Mouse (Mus musculus) lung, embryonic 16.5 days (tissue): ENCODE data around the gene Ttc7. TPM values are rescaled to one million over a fixed set of nuclear protein-coding genes. Genes with fewer than 3 reads are reported as not detected.

Experiments used
- ATAC-seq: fragments of 200-750 bp; cut with Nextera tagmentation; 2 replicates; pipeline ENCODE4 v1.8.0; 2017; ENCODE audit warnings: low read depth, mild to moderate bottlenecking, moderate library complexity
- H3K27ac ChIP-seq: fragments of 300-500 bp; sonication (generic); 2 replicates; pipeline ENCODE4 v1.5.1; 2014; ENCODE audit warnings: mild to moderate bottlenecking, control low read depth, low read length
- H3K27me3 ChIP-seq: fragments of 300-500 bp; sonication (generic); 2 replicates; pipeline ENCODE4 v1.6.1; 2014; ENCODE audit warnings: low read depth, low read length, mixed read lengths; ENCODE audit not compliant: control insufficient read depth, insufficient read depth
- H3K36me3 ChIP-seq: fragments of 300-500 bp; sonication (generic); 2 replicates; pipeline ENCODE4 v1.6.1; 2014; ENCODE audit warnings: low read length; ENCODE audit not compliant: control insufficient read depth, insufficient read depth
- H3K4me1 ChIP-seq: fragments of 300-500 bp; sonication (generic); replicated peaks from 2 replicates; pipeline ENCODE4 v1.6.1; 2014; ENCODE audit warnings: low read length, mixed read lengths; ENCODE audit not compliant: control insufficient read depth, insufficient read depth
- H3K4me2 ChIP-seq: fragments of 300-500 bp; sonication (generic); 2 replicates; pipeline ENCODE4 v1.6.1; 2014; ENCODE audit warnings: low read depth, low read length, control low read depth
- H3K4me3 ChIP-seq: fragments of 300-500 bp; sonication (generic); 2 replicates; pipeline ENCODE4 v1.5.1; 2014; ENCODE audit warnings: mild to moderate bottlenecking, low read length, control low read depth
- H3K9ac ChIP-seq: fragments of 300-500 bp; sonication (generic); 2 replicates; pipeline ENCODE4 v1.6.1; 2014; ENCODE audit warnings: low read length, control low read depth
- H3K9me3 ChIP-seq: fragments of 300-500 bp; sonication (generic); 2 replicates; pipeline ENCODE4 v1.6.1; 2016; ENCODE audit warnings: low read length; ENCODE audit not compliant: control insufficient read depth
- WGBS: fragments of 180-500 bp; shearing (Covaris S2); extraction: QIAGEN DNeasy Blood & Tissue Kit; methylation state at CpG from one replicate; pipeline ENCODE4 v1.1.7; 2014; 5-methylcytosine and 5-hydroxymethylcytosine counted together
- polyA plus RNA-seq: library from polyadenylated mRNA; unstranded; fragments of >200 nt; fragmentation: Nextera tagmentation; extraction: Ambion mirVana; gene quantifications from 2 replicates; pipeline ENCODE4 v1.2.1, GENCODE M21; 2015

Ttc7 gene
- polyA plus RNA-seq, 1 experiment from 2014 or later: 6.4 TPM

DNA sequence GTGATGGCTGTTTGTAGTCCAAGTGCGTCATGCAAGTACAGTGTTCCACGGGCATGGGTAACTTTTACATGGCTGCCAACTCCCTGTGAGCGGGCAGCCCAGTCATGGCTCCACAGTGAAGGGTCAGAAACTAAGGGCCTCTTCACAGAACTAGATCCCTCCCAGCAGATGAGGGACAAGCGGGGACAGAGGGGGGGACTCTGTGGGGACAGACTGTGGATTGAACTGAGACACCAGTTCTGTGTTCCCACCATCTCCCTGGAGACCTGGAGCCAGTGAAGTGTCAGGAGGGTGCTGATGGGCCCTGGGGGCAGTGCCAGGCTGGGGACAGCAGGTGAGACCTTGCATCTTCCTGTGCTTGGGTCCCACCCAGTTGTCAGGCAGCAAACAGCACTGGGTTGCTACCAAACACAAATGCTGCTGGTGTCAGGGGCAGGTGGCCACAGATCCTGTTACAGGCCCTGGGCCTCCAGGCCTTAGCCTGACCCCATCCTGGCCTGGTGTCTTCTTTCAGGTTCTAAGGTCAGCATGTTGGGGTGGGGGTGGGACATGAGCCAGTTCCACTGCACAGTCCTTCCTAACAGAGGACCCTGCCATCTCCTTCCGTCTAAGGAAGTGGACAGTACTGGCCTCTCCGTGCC is 94.3 kb downstream of the Ttc7 start:
- H3K4me2 ChIP-seq: no peak overlapping the region
- H3K4me3 ChIP-seq: no peak overlapping the region
- peak overlapping the region; percentile 81 for H3K27ac ChIP-seq
- 83% methylated on average over 6 of the region's 6 CpGs for WGBS
- H3K27me3 ChIP-seq: no peaks in the 10 kb centered on the region
- H3K36me3 ChIP-seq: no peaks in the 10 kb centered on the region
- no peaks in the 10 kb centered on the region for H3K9me3 ChIP-seq
- ATAC-seq: no peak
- H3K9ac ChIP-seq: 0 out of 2 replicates have a peak overlapping the region, but pooled peaks have one; percentile 4
- peaks cover 40% of the 10 kb centered on the region for H3K4me1 ChIP-seq

DNA sequence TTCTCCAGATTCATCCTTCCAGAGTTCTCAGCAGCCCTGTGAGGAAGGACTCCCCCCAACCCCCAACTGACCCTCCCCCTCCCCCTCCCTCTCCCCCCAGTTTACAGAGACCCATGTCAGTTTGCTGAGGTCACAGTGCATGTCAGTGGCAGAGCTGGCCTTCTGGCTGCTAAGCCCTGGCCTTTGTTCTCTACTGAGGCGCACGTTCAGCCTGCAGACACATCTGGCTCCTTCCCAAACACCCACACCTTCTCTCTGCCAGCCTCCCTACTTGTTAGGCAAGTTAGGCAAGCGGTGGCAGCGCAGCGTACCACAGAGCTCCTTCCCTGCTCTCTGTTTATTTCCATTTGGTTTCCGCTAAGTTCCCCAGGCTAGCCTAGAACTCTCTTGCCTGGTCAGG is 94.8 kb downstream of the Ttc7 start:
- H3K9me3 ChIP-seq: no peaks in the 10 kb centered on the region
- peak; percentile 24; the same call in 1 of the 2 replicates for ATAC-seq
- H3K4me3 ChIP-seq: no peak overlapping the region
- no peaks in the 10 kb centered on the region for H3K27me3 ChIP-seq
- H3K4me2 ChIP-seq: no peak overlapping the region
- WGBS: 49% methylated on average over 6 of the region's 6 CpGs
- peaks cover 40% of the 10 kb centered on the region for H3K4me1 ChIP-seq
- no peaks in the 10 kb centered on the region for H3K36me3 ChIP-seq
- no peak overlapping the region for H3K9ac ChIP-seq
- H3K27ac ChIP-seq: no peak overlapping the region; the same call in 1 of the 2 replicates

DNA sequence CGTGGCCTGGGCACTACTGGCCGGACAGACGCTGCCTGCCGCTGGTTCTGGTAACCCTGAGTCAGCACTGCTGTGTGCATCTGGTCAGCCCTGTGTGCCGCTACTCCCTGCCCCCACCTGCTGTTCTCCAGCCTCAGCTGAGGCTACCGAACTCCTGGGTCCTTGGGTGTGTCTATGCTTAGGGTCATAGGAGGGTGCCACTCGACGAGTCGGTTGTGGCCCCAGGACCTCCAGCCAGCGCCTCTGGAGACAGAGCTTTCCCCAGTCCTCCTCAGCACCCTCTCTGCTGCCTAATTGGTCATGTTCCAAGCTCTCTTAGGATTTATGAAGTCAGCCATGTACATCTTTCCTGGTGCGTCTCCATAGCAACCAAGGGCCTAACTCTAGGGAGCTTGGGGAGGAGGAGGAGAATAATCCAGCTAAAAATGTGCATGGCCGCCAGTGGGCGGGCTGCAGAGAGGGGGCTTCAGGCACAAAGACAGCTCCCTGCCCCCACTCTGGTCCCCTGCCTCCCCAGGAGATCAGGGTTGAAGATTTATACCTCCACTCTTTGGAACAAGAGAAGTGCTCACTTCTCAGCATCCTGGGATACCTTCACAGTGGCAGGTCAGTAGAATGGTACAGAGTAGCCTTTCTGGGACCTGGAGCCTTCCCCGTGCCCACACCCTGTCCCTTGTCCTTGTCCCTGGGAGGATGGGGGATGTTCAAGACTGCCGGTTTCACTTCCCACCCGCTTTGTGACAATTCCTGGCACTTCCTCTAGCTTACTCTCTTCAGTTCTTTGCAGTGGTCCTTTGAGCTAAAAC is 95.9 kb downstream of the Ttc7 start:
- Histone ChIP-seq H3K27ac (peak overlapping the region; percentile 16; the same call in 1 of the 2 replicates), H3K27me3 (no peaks in the 10 kb centered on the region), H3K9ac (no peak overlapping the region), H3K9me3 (no peaks in the 10 kb centered on the region), H3K36me3 (no peaks in the 10 kb centered on the region), H3K4me3 (no peak overlapping the region), H3K4me1 (peaks cover 40% of the 10 kb centered on the region), H3K4me2 (no peak overlapping the region)
- ATAC-seq: no peak
- whole genome bisulfite sequencing: 56% methylated on average over 16 of the region's 16 CpGs

DNA sequence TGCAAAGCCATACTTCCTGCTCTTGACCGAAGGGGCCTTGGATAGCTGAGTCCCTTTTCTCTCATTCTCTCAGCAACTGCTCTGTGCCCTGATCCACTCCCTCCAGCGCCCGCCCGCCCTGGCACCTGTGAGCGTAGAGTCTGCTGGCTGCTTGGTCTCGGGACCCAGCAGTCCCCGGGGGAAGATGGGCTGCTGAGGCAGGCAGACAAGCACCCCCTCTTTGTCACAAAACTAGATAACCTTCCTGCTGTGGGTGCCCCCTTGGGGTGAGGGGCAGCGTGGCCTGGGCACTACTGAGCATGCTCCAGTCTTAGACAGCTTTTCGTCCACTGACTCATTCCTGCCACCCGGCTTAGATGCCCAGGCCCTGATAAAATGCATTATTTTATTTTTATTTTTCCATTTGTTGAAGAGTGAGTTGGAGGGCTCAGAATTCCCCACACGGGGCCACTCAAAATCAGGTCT is 96.5 kb downstream of the Ttc7 start:
- Histone ChIP-seq H3K36me3 (no peaks in the 10 kb centered on the region), H3K27ac (peak overlapping the region; percentile 16; the same call in 1 of the 2 replicates), H3K9ac (no peak overlapping the region), H3K4me1 (peaks cover 40% of the 10 kb centered on the region), H3K4me2 (no peak overlapping the region), H3K9me3 (no peaks in the 10 kb centered on the region), H3K27me3 (no peaks in the 10 kb centered on the region), H3K4me3 (no peak overlapping the region)
- WGBS: 77% methylated on average over 11 of the region's 11 CpGs
- no peak for ATAC-seq

DNA sequence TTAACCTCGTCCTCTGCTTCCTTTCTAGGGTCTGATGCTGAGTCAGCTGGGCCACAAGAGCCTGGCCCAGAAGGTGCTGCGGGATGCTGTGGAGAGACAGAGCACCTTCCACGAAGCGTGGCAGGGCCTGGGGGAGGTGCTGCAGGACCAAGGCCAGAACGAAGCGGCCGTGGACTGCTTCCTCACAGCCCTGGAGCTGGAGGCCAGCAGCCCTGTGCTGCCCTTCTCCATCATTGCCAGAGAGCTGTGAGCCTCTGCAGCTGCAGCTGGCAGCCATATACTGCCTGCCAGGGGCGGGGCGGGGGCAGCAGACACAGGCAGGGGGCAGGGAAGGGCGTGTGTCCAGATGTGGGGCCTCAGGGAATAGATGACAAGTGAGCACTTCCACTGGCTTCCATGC is 97.1 kb downstream of the Ttc7 start:
- Histone ChIP-seq H3K27me3 (no peaks in the 10 kb centered on the region), H3K4me2 (no peak overlapping the region), H3K36me3 (no peaks in the 10 kb centered on the region), H3K27ac (no peak overlapping the region), H3K4me3 (no peak overlapping the region), H3K4me1 (peaks cover 40% of the 10 kb centered on the region), H3K9me3 (no peaks in the 10 kb centered on the region), H3K9ac (no peak overlapping the region)
- 49% methylated on average over 10 of the region's 10 CpGs for WGBS
- ATAC-seq: peak; percentile 16

DNA sequence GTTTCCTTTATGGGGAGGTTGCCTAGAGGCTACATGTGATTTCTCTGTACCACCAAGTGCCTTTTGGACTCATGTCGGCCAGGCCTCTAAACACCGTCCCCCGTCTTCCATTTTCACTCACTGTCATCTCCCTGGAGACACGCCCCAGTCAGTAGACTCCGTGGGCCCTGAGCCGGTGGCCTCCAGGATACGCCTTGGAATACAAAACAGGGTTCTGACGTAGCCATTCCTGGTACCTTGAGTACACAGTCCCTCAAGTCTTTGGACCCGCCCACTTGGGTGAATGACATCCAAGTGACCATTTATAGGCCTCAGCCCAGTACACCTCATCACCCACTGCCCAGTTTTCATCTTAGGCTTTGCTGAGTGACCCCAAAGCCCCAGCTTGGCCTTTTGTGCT is 98.0 kb downstream of the Ttc7 start:
- Histone ChIP-seq H3K4me2 (no peak overlapping the region), H3K4me1 (peaks cover 38% of the 10 kb centered on the region), H3K4me3 (no peak overlapping the region), H3K9ac (no peak overlapping the region), H3K27ac (no peak overlapping the region), H3K36me3 (no peaks in the 10 kb centered on the region), H3K27me3 (no peaks in the 10 kb centered on the region), H3K9me3 (no peaks in the 10 kb centered on the region)
- 82% methylated on average over 9 of the region's 9 CpGs for WGBS
- no peak for ATAC-seq

DNA sequence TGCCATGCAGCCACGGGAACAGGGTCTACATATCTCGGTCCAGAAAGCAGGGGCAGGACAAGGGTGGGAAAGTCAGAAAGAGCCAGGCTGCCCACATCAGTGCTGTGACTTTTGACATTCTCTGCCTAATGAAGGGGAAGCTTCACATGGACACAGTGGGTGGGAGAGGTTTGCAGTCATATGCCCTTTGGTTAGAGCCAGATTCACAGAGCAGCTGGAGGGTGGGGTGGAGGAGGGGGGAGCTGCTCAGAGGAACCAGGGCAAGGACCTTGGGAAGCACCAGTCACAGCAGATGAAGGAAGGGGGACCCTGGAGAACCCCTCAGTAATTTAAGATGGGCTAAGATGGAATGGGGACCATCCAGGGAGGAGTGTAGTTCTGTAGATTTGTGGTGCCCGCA is 103.1 kb downstream of the Ttc7 start:
- no peak for ATAC-seq
- Histone ChIP-seq H3K27ac (no peak overlapping the region), H3K9ac (no peak overlapping the region), H3K9me3 (no peaks in the 10 kb centered on the region), H3K4me3 (no peak overlapping the region), H3K27me3 (no peaks in the 10 kb centered on the region), H3K4me1 (no peaks in the 10 kb centered on the region), H3K36me3 (no peaks in the 10 kb centered on the region), H3K4me2 (no peak overlapping the region)
- 74% methylated on average over 3 of the region's 3 CpGs for WGBS

DNA sequence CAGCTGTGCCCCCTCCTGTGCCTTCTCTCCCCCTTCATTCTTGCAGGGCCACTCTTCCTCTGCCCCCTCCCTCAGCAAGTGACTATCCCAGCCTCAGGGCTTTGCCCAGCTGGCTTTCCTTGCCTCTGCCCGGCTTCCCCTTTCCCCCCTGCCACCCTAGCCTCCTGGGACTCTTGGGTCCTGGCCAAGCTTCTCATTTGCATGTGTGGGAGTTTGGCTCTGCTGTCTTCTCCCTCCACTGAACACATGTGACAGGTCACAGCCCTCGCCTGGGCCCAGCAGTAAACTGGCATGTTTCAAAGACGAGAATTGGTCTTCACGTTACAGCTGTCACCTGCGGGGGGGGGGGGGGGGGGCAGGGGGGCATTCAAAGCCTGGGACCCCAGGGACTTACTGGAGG is 104.4 kb downstream of the Ttc7 start:
- H3K27me3 ChIP-seq: no peaks in the 10 kb centered on the region
- no peak overlapping the region for H3K9ac ChIP-seq
- ATAC-seq: peak; percentile 44; the same call in 1 of the 2 replicates
- no peak overlapping the region for H3K4me2 ChIP-seq
- no peaks in the 10 kb centered on the region for H3K36me3 ChIP-seq
- H3K4me1 ChIP-seq: no peaks in the 10 kb centered on the region; the same call in 1 of the 2 replicates
- no peak overlapping the region for H3K27ac ChIP-seq
- 32% methylated on average over 3 of the region's 5 CpGs for WGBS
- H3K4me3 ChIP-seq: no peak overlapping the region
- H3K9me3 ChIP-seq: no peaks in the 10 kb centered on the region

DNA sequence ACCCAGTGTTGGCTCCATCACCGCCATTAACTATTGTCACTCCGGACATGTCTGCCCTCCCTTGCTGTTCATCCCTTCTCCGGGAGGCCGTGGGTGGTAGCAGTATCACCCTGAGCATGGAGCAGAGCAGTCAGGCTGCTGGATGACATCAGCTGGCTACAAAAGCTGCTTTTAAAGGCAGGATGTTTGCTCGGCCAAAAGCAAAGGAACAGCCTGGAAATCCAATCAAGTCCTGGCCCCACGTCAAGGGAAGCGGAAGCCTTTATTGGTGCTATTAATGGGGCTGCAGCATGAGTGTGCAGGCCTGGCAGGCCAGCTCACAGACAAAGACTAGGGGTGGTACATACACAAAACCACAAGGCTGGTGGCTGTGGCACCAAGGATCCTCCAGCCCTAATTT is 108.6 kb downstream of the Ttc7 start:
- 48% methylated on average over 7 of the region's 7 CpGs for WGBS
- Histone ChIP-seq H3K27ac (peak overlapping the region; percentile 56), H3K9me3 (no peaks in the 10 kb centered on the region), H3K9ac (0 out of 2 replicates have a peak overlapping the region, but pooled peaks have one; percentile 15), H3K27me3 (no peaks in the 10 kb centered on the region), H3K4me3 (no peak overlapping the region), H3K36me3 (no peaks in the 10 kb centered on the region), H3K4me2 (no peak overlapping the region), H3K4me1 (no peaks in the 10 kb centered on the region; the same call in 1 of the 2 replicates)
- ATAC-seq: peak; percentile 72
